Mouse (Mus musculus) kidney, embryonic 15.5 days (tissue): Measurements from ENCODE around the gene Rhobtb1. TPM values are rescaled to one million over a fixed set of nuclear protein-coding genes. Genes with fewer than 3 reads are reported as not detected.
A peak's percentile ranks its signal among the peaks of the same experiment; 100 is the strongest.

Source experiments
- ATAC-seq: fragments of 200-750 bp; cut with Nextera tagmentation; replicated peaks from 2 replicates; pipeline ENCODE4 v1.8.0; 2017; ENCODE audit warnings: moderate TSS enrichment; ENCODE audit not compliant: low FRiP score
- H3K27ac ChIP-seq: fragments of 300-500 bp; sonication (generic); 2 replicates; pipeline ENCODE4 v1.5.1; 2015; ENCODE audit warnings: mild to moderate bottlenecking, inconsistent platforms
- H3K27me3 ChIP-seq: fragments of 300-500 bp; sonication (generic); 2 replicates; pipeline ENCODE4 v1.6.1; 2015; ENCODE audit warnings: inconsistent platforms
- H3K36me3 ChIP-seq: fragments of 300-500 bp; sonication (generic); 2 replicates; pipeline ENCODE4 v1.6.1; 2015; ENCODE audit warnings: inconsistent platforms
- H3K4me1 ChIP-seq: fragments of 300-500 bp; sonication (generic); 2 replicates; pipeline ENCODE4 v1.6.1; 2015; ENCODE audit warnings: inconsistent platforms
- H3K4me2 ChIP-seq: fragments of 300-500 bp; sonication (generic); 2 replicates; pipeline ENCODE4 v1.6.1; 2015; ENCODE audit warnings: moderate library complexity, mild to moderate bottlenecking, inconsistent platforms
- H3K4me3 ChIP-seq: fragments of 300-500 bp; sonication (generic); replicated peaks from 2 replicates; pipeline ENCODE4 v1.5.1; 2015; ENCODE audit warnings: mild to moderate bottlenecking, inconsistent platforms
- H3K9ac ChIP-seq: fragments of 300-500 bp; sonication (generic); 2 replicates; pipeline ENCODE4 v1.6.1; 2015; ENCODE audit warnings: mild to moderate bottlenecking, inconsistent platforms
- H3K9me3 ChIP-seq: fragments of 300-500 bp; sonication (generic); replicated peaks from 2 replicates; pipeline ENCODE4 v1.6.1; 2016; ENCODE audit warnings: inconsistent platforms
- WGBS: fragments of 180-500 bp; shearing (Covaris S2); methylation state at CpG from one replicate; pipeline ENCODE4 v1.1.7; 2015; ENCODE audit warnings: mixed read lengths; 5-methylcytosine and 5-hydroxymethylcytosine counted together
- polyA plus RNA-seq: library from polyadenylated mRNA; unstranded; fragments of >200 nt; fragmentation: Nextera tagmentation; extraction: Ambion mirVana; gene quantifications from 2 replicates; pipeline ENCODE4 v1.2.1, GENCODE M21; 2015

Rhobtb1 gene
- polyA plus RNA-seq, 1 experiment from 2014 or later: 21.8 TPM

DNA sequence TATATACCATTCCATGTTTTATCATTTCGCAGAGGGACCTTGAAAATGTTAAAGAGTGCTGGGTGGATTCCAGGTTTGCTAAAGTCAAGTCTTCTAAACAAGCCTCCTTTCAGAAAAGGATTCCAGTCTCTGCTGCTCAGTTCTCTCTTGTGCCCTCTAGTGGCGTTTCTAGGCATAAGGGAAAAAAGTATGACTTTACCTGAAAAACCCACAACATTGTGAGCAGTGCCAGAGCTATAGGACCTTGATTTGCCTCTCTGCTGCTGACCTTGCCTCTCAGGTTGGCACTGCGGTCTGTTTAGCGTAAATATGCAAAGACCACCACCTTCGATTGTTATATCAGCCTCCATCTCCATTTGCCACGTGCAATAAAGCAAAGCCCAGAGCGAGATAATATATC lies 13.9 kb downstream of the Rhobtb1 start:
- Histone ChIP-seq H3K4me2 (no peak overlapping the region), H3K4me3 (no peak overlapping the region), H3K9me3 (peaks cover 3% of the 10 kb centered on the region; the same call in 1 of the 2 replicates), H3K4me1 (peaks cover 11% of the 10 kb centered on the region), H3K36me3 (no peaks in the 10 kb centered on the region), H3K9ac (no peak overlapping the region), H3K27me3 (no peaks in the 10 kb centered on the region), H3K27ac (peak overlapping the region; percentile 84)
- 57% methylated on average over 7 of the region's 7 CpGs for WGBS
- no peak for ATAC-seq

DNA sequence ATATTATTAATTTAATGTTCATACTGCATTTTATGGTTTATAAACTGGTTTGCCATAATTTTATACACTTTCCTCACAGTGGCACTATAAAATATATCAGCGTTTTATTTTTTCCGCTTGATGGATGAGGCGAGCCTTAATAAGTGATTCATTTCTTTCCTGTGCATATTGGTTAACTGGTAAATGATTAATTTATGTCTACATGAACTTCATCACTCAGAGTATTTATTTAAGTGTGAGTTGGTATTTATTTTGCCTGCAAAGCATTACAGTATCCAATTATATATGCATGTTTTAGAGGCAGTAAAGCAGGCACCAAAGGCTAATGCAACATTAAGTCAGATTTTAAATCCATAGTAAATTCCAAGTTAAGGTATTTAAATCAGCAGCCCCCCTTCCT lies 14.6 kb downstream of the Rhobtb1 start:
- no peak; the same call in 1 of the 2 replicates for ATAC-seq
- Histone ChIP-seq H3K27me3 (no peaks in the 10 kb centered on the region), H3K36me3 (no peaks in the 10 kb centered on the region), H3K9me3 (peaks cover 3% of the 10 kb centered on the region; the same call in 1 of the 2 replicates), H3K9ac (no peak overlapping the region), H3K4me2 (peak overlapping the region; percentile 24; the same call in 1 of the 2 replicates), H3K4me1 (peaks cover 11% of the 10 kb centered on the region), H3K27ac (peak overlapping the region; percentile 85), H3K4me3 (no peak overlapping the region)
- 68% methylated on average over 3 of the region's 3 CpGs for WGBS

DNA sequence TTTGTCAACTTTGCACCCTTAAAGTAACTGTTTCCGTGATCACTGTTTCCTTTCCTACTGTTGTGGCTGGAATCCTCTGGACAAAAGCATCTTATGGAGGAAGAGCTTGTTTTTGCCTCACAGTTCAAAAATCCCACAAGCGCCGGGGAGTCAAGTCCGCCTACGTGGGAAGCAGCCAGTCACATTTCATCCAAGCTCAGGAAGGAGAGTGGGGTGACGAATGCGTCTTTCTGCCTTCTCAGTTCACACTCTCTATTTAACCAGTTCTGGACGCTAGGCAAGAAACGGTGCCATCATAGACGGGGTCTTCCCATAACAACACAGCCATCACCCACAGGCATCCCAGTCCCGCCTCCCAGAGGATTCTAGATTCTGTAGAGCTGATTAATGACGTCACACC lies 15.3 kb downstream of the Rhobtb1 start:
- Histone ChIP-seq H3K4me1 (peaks cover 11% of the 10 kb centered on the region), H3K9ac (no peak overlapping the region), H3K36me3 (no peaks in the 10 kb centered on the region), H3K27me3 (no peaks in the 10 kb centered on the region), H3K9me3 (peaks cover 3% of the 10 kb centered on the region; the same call in 1 of the 2 replicates), H3K27ac (peak overlapping the region; percentile 85), H3K4me3 (no peak overlapping the region), H3K4me2 (peak overlapping the region; percentile 24; the same call in 1 of the 2 replicates)
- 66% methylated on average over 12 of the region's 12 CpGs for WGBS
- 0 out of 2 replicates have a peak, but pooled peaks have one; percentile 22 for ATAC-seq

DNA sequence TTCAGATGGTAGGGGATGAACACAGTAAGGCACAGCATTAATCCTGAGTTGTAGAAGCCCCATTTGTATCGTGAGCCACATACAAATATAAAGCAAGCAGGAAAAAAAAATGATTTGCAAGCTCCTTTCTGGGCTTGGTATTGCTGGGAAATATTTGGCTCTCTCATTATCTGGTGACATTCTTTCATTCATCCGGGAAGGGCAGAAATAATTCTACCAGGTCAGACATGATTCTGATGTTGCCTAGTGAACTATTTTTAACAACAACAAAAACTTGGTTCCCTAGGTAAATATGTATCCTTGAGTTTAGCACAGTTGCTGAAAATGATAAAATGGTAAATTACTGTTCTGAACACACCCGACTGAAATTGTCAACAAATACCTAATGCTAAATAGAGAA lies 21.2 kb downstream of the Rhobtb1 start:
- H3K4me2 ChIP-seq: no peak overlapping the region
- no peak overlapping the region for H3K9ac ChIP-seq
- H3K4me1 ChIP-seq: no peaks in the 10 kb centered on the region
- H3K27ac ChIP-seq: no peak overlapping the region
- H3K9me3 ChIP-seq: no peaks in the 10 kb centered on the region
- no peak for ATAC-seq
- 71% methylated on average over 3 of the region's 3 CpGs for WGBS
- no peaks in the 10 kb centered on the region for H3K27me3 ChIP-seq
- no peak overlapping the region for H3K4me3 ChIP-seq
- H3K36me3 ChIP-seq: no peaks in the 10 kb centered on the region

DNA sequence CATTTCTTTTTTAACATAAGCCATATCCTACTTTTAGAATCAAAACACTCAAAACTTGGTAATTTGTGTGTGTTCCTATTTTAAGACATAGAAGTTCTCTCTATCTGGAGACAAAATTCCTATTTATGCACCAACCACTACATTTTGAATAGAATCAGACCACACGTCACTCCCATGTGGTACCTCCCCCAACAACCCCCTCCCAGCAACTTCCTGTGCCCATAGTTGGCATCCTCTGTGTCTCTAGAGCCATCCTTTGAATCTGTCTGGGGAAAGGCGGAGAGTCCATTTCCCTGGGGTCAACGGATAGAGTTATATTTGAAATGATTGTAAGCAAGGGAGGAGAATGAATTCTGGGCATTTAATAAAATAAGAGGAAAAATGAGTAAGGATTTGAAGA lies 24.9 kb downstream of the Rhobtb1 start:
- Histone ChIP-seq H3K9me3 (peaks cover 4% of the 10 kb centered on the region; the same call in 1 of the 2 replicates), H3K4me2 (no peak overlapping the region), H3K27ac (no peak overlapping the region), H3K27me3 (no peaks in the 10 kb centered on the region), H3K4me3 (no peak overlapping the region), H3K36me3 (no peaks in the 10 kb centered on the region), H3K4me1 (no peaks in the 10 kb centered on the region), H3K9ac (no peak overlapping the region)
- 80% methylated on average over 3 of the region's 3 CpGs for WGBS
- no peak for ATAC-seq

DNA sequence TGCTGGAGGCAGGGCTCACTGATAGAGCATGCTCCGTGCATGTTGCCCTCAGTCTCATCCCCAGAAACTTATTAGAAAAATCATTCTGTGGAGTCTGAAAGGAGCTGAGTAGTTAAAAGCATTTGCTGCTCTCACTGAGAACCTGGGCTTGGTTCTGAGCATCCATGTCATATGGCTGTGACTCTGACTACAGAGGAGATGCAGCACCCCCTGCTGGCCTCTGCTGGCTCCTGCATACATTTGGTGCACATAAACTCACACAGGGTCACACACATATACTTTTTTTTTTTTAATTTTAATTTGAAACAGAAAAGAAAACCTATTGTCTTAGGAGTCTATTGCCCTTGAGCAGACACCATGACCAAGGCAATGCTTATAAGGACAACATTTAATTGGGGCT lies 28.1 kb downstream of the Rhobtb1 start:
- no peak for ATAC-seq
- 94% methylated on average over 1 of the region's 1 CpGs for WGBS

DNA sequence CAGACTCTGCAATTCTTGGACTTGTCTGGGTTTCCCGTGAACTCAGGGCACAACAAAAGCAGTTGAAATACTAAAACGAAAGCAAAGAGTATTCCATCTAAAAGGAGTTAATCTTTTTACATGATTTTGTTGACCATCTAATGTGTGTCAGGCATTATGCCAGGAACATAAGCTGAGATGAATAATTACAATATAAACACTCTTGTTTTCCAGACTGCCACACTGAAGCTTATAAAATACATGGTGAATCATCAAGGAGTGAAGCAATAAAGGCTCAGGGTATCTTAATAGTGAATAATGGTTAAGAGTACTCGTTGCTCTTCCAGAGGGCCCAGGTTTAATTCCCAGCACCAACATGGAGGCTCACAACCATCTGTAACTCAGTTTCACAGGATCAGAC lies 29.8 kb downstream of the Rhobtb1 start:
- no peak overlapping the region for H3K4me3 ChIP-seq
- no peaks in the 10 kb centered on the region for H3K4me1 ChIP-seq
- no peaks in the 10 kb centered on the region for H3K36me3 ChIP-seq
- ATAC-seq: no peak
- H3K27ac ChIP-seq: peak overlapping the region; percentile 5; the same call in 1 of the 2 replicates
- H3K4me2 ChIP-seq: no peak overlapping the region
- 55% methylated on average over 3 of the region's 3 CpGs for WGBS
- H3K9me3 ChIP-seq: peaks cover 4% of the 10 kb centered on the region; the same call in 1 of the 2 replicates
- H3K27me3 ChIP-seq: no peaks in the 10 kb centered on the region
- H3K9ac ChIP-seq: no peak overlapping the region

More for the DNA sequence above, 28.1 kb downstream of the Rhobtb1 start:
- H3K4me3 ChIP-seq: no peak overlapping the region
- no peaks in the 10 kb centered on the region for H3K27me3 ChIP-seq
- peaks cover 4% of the 10 kb centered on the region; the same call in 1 of the 2 replicates for H3K9me3 ChIP-seq
- H3K9ac ChIP-seq: no peak overlapping the region
- no peaks in the 10 kb centered on the region for H3K36me3 ChIP-seq
- no peak overlapping the region for H3K27ac ChIP-seq
- H3K4me1 ChIP-seq: no peaks in the 10 kb centered on the region
- H3K4me2 ChIP-seq: no peak overlapping the region

DNA sequence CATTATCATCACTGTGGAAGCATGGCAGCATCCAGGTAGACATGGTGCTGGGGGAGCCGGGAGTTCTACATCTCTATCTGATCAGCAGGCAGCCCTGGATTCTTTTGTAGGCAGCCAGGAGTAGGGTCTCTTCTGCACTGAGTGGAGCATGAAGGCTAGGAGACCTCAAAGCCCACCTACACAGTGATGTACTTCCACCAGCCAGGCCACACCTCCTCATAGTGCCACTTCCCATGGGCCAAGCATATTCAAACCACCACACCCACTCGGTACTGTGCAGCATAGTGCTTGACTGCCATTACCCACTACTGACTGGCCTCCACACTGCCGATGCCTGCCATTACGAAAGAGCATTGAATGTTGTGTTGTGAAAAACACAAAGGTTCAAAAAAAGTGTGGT lies 33.7 kb downstream of the Rhobtb1 start:
- H3K4me3 ChIP-seq: no peak overlapping the region
- no peaks in the 10 kb centered on the region for H3K4me1 ChIP-seq
- 94% methylated on average over 4 of the region's 4 CpGs for WGBS
- H3K9ac ChIP-seq: no peak overlapping the region
- H3K9me3 ChIP-seq: no peaks in the 10 kb centered on the region
- H3K27ac ChIP-seq: peak overlapping the region; percentile 84
- no peak overlapping the region for H3K4me2 ChIP-seq
- no peak for ATAC-seq
- H3K27me3 ChIP-seq: no peaks in the 10 kb centered on the region
- no peaks in the 10 kb centered on the region for H3K36me3 ChIP-seq

DNA sequence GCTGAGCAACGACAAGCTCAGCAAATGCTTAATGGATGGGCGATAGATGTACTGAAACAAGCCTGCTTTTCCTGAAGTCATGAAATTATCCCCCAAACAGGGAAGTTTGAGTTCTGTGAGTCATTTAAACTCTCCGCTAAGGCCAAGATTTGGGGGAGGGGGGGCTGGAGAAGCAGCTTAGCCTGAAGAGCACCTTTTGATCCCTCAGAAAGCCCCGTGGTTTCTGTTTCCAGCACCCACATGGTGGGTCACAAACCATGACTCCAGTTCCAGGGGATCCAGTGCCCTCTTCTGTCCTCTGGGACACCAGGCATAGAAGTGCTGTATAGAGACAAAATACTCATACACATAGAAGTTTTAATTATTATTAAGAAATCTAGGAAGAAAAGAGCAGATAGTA lies 34.2 kb downstream of the Rhobtb1 start:
- H3K4me1 ChIP-seq: no peaks in the 10 kb centered on the region
- H3K4me2 ChIP-seq: peak overlapping the region; percentile 55
- no peak for ATAC-seq
- no peaks in the 10 kb centered on the region for H3K36me3 ChIP-seq
- no peak overlapping the region for H3K4me3 ChIP-seq
- H3K27me3 ChIP-seq: no peaks in the 10 kb centered on the region
- peak overlapping the region; percentile 84 for H3K27ac ChIP-seq
- WGBS: 70% methylated on average over 4 of the region's 4 CpGs
- H3K9ac ChIP-seq: no peak overlapping the region
- no peaks in the 10 kb centered on the region for H3K9me3 ChIP-seq

DNA sequence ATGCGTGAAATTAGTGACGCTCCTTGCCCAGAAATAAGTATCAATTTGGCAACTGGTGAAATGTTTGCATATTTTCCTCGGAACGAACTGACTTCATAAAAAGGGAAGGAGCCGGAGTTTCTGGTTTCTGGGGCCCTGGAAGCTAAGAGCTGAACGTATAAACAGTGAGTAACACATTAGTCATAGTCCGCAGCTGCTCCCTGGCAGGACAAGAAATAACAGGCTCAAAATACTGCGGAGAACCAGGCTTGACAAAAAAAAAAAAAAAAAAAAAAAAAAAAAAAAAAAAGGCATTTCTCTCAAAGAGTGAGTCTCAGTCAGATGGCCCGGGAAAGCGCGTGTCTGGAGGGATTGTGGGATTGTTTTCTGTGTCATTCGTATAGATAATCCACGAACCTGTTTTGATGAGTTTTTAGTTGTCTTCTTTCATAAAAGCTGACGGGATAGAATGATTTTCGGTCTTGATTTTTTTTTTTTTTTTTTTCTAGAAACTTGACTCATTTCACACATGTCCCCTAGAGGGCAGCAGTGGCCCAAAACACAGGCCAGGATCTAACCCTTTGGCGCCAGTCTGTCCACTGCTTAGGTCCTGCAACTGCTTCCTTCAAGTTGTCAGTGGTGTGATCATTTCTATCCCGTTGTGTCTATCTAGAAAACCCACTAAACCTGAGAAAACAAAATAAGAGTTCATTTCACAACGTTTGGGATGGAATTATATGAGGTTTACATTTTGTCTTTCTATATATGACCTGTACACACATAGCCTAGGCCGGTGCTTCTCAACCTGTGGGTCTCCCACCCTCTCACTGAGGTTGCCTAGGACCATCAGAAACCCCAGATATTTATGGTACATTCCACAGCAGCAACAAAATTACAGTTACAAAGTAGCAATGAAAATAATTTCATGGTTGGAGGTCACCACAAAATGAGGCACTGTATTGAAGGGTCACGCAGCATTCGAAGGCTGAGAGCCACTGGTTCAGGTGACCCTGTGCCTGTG lies 35.0 kb downstream of the Rhobtb1 start:
- Histone ChIP-seq H3K4me1 (no peaks in the 10 kb centered on the region), H3K27ac (peak overlapping the region; percentile 84), H3K36me3 (no peaks in the 10 kb centered on the region), H3K9ac (no peak overlapping the region), H3K9me3 (no peaks in the 10 kb centered on the region), H3K4me2 (peak overlapping the region; percentile 55), H3K4me3 (peak overlapping the region; percentile 38), H3K27me3 (no peaks in the 10 kb centered on the region)
- 16% methylated on average over 21 of the region's 21 CpGs for WGBS
- ATAC-seq: peak; percentile 85

DNA sequence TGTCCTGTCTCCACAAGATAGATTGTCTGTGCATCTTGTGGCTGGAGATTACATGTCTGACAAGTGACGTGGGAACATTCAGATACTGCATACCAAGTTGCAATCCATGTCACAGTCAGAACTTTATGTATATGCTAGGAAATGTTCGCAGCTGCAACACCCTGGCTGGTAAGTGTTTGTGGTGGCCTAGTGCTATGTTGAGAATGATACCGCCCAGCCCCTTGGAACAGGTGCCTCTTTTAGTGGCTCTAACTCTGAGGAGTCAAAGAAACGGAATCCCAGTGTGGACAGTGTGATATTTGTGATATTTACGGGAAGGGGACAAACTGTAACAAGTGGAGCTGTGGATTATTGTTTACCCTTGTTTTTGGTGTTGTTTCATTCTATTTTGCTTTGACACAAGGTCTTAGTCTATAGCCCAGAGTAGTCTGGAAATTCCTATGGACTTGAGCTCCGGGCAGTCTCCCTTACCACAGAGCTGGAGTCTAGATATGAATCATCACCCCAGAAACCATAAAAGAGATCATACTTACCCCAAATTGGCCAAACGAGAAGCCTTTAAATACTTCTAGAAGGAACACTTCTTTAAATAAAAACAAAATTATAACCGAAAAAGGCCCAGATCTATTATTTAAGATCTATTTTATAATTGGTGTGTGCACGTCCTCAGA lies 36.7 kb downstream of the Rhobtb1 start:
- ATAC-seq: no peak
- H3K4me2 ChIP-seq: no peak overlapping the region
- H3K4me1 ChIP-seq: no peaks in the 10 kb centered on the region
- H3K9ac ChIP-seq: no peak overlapping the region
- H3K27ac ChIP-seq: no peak overlapping the region
- no peaks in the 10 kb centered on the region for H3K9me3 ChIP-seq
- no peak overlapping the region for H3K4me3 ChIP-seq
- H3K36me3 ChIP-seq: no peaks in the 10 kb centered on the region
- no peaks in the 10 kb centered on the region for H3K27me3 ChIP-seq
- 84% methylated on average over 9 of the region's 9 CpGs for WGBS
